Mouse (Mus musculus) cerebellum, adult 2 months (tissue): ENCODE results near the gene Plekha6.

Experiments used
- CTCF ChIP-seq: fragments of 200-500 bp; IDR thresholded peaks from 2 replicates; pipeline ENCODE4 v1.5.1; 2011; ENCODE audit warnings: low read depth, mild to moderate bottlenecking, control low read depth, low read length, moderate library complexity, borderline replicate concordance; ENCODE audit not compliant: insufficient read depth
- POLR2A ChIP-seq: fragments of 200-500 bp; IDR thresholded peaks from 2 replicates; pipeline ENCODE4 v1.6.1; 2011; ENCODE audit warnings: low read length, control low read depth, borderline replicate concordance; ENCODE audit not compliant: insufficient read depth

GRCm38 (mm10) chr1:133152213-133152612, 11.8 kb upstream of the Plekha6 start:
- TF ChIP-seq CTCF (no peak), POLR2A (no peak)
